Mouse (Mus musculus) cerebellum, postnatal 36 days (tissue): Measurements from ENCODE around the gene Ifit1bl2.
"Not testable (repeated sequence)": the region's sequence is repeated elsewhere in the genome, so short reads cannot be mapped to it uniquely, and the experiment has no call there.

Experiments used
- DNase-seq, 2 experiments: peaks; one replicate each; pipeline ENCODE4 v3.0.0; 2021 to 2022; ENCODE audit warnings: mixed read lengths in 2 of 2

The Ifit1bl2 gene

GRCm38 (mm10) chr19:34640623-34641022, at the start of gene Ifit1bl2, which contains the start of gene Ifit1:
Gene Ifit1bl2, minus strand, starts transcription at chr19:34640743.
Gene Ifit1, plus strand, starts transcription at chr19:34640871.
- DNase-seq, result no peak

GRCm38 (mm10) chr19:34685530-34685929, 45.0 kb upstream of the Ifit1bl2 start:
- DNase-seq, result no peak

- DNase-seq, result peak; percentile 23 to 37
Observed at GRCm38 (mm10) chr19:34684857-34685256, 44.3 kb upstream of the Ifit1bl2 start.

GRCm38 (mm10) chr19:34678428-34678827, 37.9 kb upstream of the Ifit1bl2 start:
- no peak for DNase-seq

GRCm38 (mm10) chr19:34673476-34673875, 32.9 kb upstream of the Ifit1bl2 start:
- DNase-seq, result peak; percentile 18 to 40

- peak; percentile 63 to 76 for DNase-seq
Observed at GRCm38 (mm10) chr19:34666127-34666526, 25.6 kb upstream of the Ifit1bl2 start.

GRCm38 (mm10) chr19:34662740-34663139, 22.2 kb upstream of the Ifit1bl2 start:
- DNase-seq, result no peak

- peak; percentile 50 to 51 for DNase-seq
Observed at GRCm38 (mm10) chr19:34662067-34662507, 21.5 kb upstream of the Ifit1bl2 start.

- DNase-seq, result no peak
Observed at GRCm38 (mm10) chr19:34656511-34657298, 16.2 kb upstream of the Ifit1bl2 start.

- no peak for DNase-seq
Observed at GRCm38 (mm10) chr19:34655227-34655805, 14.8 kb upstream of the Ifit1bl2 start.

- no peak for DNase-seq
Observed at GRCm38 (mm10) chr19:34650997-34651396, 10.5 kb upstream of the Ifit1bl2 start.

- no peak for DNase-seq
Observed at GRCm38 (mm10) chr19:34650276-34650675, 9.7 kb upstream of the Ifit1bl2 start.

GRCm38 (mm10) chr19:34647630-34648029, 7.1 kb upstream of the Ifit1bl2 start:
- not testable (repeated sequence) for DNase-seq

- no peak for DNase-seq
Observed at GRCm38 (mm10) chr19:34642616-34643015, 2.1 kb upstream of the Ifit1bl2 start.

GRCm38 (mm10) chr19:34636933-34637557, 3.5 kb downstream of the Ifit1bl2 start:
- DNase-seq, result peak in 1 of 2 experiments; percentile 17

- DNase-seq, result no peak
Observed at GRCm38 (mm10) chr19:34633484-34633883, 7.1 kb downstream of the Ifit1bl2 start.

- no peak for DNase-seq
Observed at GRCm38 (mm10) chr19:34631487-34631886, 9.1 kb downstream of the Ifit1bl2 start.

- no peak for DNase-seq
Observed at GRCm38 (mm10) chr19:34627496-34627895, 13.0 kb downstream of the Ifit1bl2 start.

- no peak for DNase-seq
Observed at GRCm38 (mm10) chr19:34624663-34625062, 15.9 kb downstream of the Ifit1bl2 start.

GRCm38 (mm10) chr19:34623781-34624180, 16.8 kb downstream of the Ifit1bl2 start:
- no peak for DNase-seq

GRCm38 (mm10) chr19:34620871-34621270, 19.7 kb downstream of the Ifit1bl2 start:
- DNase-seq, result no peak

GRCm38 (mm10) chr19:34612243-34613001, 28.1 kb downstream of the Ifit1bl2 start:
- DNase-seq, result not testable (repeated sequence)

- DNase-seq, result not testable (repeated sequence)
Observed at GRCm38 (mm10) chr19:34610118-34610517, 30.4 kb downstream of the Ifit1bl2 start.
